In the genomic region with DNA sequence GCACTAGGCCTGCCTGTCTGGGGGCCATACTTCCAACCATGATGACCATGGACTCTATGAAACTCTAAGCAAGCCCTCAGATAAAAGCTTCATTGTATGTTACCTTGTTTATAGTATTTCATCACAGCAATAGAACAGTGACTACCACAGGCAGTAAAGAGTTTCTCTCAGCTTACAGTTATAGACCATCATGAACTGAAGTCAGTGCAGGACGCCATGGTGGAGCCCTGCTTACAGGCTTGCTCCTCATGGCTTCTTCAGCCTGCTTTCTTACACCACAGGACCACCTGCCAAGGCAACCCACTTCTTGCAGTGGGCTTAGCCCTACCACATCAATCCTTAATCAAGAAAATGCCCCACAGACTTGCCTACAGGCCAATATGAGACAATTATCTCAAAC, we compare ENCODE assay signal across 12 mouse cellular contexts. TPM values are rescaled to one million over a fixed set of nuclear protein-coding genes. Genes with fewer than 3 reads are reported as not detected.
"Had no signal": no experiment of that assay in that cellular context is flagged by ENCODE, and none has a peak within 500 bp of the region (broad histone marks: within the 10 kb centered on the region; RNA-seq: fewer than 3 reads in every experiment).

No protein-coding gene starts in this region.

RNA-seq across cellular contexts. Expression of a gene that starts 41.1 kb away (rescaled TPM):
- polyA plus RNA-seq: neural tube, embryonic 12.5 days; neural tube, embryonic 13.5 days; neural tube, embryonic 14.5 days; neural tube, embryonic 15.5 days; small intestine, adult 2 months; spleen, adult 2 months; stomach, embryonic 14.5 days; stomach, embryonic 15.5 days; stomach, embryonic 16.5 days; stomach, postnatal 0 days; thymus, adult 2 months; thymus, postnatal 0 days had no signal

RNA-seq across cellular contexts. Expression of a gene that starts 51.5 kb away (rescaled TPM):
- polyA plus RNA-seq: neural tube, embryonic 12.5 days; neural tube, embryonic 13.5 days; neural tube, embryonic 14.5 days; neural tube, embryonic 15.5 days; small intestine, adult 2 months; spleen, adult 2 months; stomach, embryonic 14.5 days; stomach, embryonic 15.5 days; stomach, embryonic 16.5 days; stomach, postnatal 0 days; thymus, adult 2 months; thymus, postnatal 0 days had no signal
